Mouse (Mus musculus) 3134 (cell line): ENCODE data around the gene Olfr59.

Experiments used
- DNase-seq: peaks from one replicate; pipeline ENCODE4 v3.0.0-alpha.2; 2011; ENCODE audit warnings: low spot score; ENCODE audit not compliant: insufficient read length; ENCODE audit errors: extremely low read depth

The Olfr59 gene

DNA sequence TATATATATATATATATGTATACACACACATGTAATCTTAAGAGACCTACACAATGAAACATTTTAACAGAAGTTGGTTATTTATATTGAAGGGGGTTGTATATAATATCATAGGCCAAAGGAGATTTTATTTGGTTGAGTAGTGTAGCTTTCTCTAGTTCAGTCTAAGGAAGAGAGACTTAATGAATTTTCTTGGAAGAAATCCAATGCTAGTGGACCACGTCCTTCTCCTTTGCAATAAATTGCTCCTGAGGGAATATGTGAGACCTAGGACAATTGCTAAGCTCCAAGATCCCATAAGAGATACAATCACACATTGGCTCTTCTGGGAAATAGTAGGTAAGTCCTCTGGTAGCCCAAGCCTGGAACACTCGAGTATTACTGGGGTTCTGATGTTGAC is at the start of gene Olfr59:
Gene Olfr59 (plus strand): TSS at position 301 of the 400 bp plus-strand sequence.
- DNase-seq = no peak

DNA sequence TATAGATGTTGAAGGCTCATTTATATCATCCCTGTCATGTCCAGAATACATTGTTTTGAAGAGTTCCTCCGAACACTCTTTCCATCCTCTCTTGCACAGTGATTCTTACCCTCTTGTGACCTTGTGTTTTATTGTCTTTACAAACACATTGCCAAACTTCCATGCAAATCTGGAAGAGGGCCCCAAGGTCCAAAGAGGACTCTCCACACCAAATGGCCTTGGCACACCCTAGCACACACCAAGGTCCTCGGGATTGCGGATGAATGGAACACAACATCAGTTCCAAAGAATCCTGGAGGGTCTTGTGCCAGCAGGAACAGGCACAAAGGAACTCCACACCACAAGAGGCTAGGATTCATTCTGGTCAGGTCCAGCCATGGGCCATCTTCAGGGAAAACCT is 42.3 kb upstream of the Olfr59 start:
- DNase-seq = no peak

DNA sequence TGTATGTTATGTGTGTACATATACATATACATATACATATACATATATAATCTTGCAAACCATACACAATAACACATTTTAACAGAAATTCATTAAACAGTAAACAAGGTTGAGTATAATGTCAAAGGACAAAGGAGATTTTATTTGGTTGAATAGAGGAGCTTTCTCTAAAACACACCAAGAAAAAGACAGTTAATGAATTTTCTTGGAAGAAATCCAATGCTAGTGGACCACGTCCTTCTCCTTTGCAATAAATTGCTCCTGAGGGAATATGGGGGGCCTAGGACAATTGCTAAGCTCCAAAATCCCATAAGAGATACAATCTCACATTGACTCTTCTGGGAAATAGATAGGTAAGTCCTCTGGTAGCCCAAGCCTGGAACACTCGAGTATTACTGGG is 24.0 kb upstream of the Olfr59 start, which contains the start of gene Olfr406:
Gene Olfr406 (plus strand): TSS at position 301 of the 400 bp plus-strand sequence.
- no peak for DNase-seq

DNA sequence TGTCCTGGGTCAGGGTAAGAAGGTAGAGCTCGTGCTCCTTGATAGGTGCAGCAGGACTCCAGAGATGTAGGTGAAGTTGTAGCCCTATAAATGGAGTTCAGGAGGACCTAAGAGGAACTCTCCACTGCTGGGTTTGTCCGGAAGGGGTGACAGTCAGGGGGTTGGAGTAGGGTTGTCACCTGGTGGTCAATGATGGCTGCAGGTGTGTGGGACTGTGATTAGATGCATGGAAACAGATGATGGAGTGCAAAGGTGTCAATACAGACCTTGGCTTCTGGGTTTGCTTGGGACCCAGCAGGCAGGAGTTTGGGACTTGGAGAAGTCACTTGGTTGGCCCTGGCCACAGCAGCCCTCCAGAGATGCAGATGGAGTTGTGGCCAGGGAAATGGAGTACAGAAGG is 3.7 kb downstream of the Olfr59 start:
- no peak for DNase-seq

DNA sequence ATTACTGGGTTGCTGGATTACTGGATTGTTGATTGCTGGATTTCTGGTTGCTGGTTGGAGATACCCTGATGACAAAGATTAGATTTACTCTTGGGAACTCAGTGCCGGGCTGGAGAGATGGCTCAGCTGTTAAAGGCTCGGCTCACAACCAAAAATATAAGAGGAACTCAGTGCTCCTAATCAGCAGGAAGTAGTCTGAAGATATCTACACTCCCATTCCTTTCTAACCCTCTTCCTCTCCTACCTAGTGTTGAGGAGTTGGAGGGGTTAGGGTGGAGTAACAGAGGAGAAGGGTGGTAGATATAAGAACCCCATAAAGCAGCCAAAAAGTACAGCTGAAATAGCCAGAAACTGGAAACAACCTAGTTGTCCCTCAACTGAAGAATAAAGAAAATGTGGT is 42.5 kb downstream of the Olfr59 start:
- no peak for DNase-seq

DNA sequence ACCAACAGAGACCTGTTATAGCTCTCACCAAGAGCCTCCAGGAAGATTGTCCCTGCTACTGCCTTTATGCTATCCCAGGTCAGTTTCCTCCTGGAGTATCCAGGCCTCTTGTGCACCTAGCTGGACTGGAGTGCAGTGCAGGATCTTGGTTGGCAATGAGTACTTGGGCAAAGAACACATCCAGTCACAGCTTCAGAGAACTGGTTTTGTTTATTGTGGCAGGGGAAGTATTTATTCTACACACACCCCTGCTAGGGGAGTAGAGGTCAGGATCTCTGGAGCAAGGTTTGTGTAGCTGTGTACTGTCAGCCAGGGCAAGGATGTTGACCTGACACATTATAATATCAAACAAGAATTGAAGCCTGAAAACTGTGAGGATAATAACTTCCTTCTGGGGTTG is 45.2 kb downstream of the Olfr59 start:
- DNase-seq = no peak

DNA sequence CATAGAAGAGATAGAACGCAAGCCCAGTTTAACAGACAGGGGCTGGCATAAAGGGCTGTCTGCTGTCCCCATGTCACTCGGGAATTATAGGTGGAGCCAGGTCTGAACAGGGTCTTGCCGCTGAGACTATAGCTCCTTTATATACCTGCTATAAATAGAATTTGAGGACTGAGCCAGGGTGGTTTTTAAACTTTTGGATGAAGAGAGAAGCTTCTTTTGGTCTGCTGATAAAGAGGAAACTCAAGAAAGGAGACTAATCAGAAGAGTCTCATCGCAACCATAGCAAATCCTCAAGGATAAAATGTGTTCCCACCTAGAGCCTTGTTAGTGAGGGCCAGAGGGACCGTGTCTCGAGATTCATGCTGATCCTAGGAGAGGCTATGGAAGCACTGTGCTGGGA is 54.4 kb downstream of the Olfr59 start, which contains the start of gene Olfr410:
Gene Olfr410 (minus strand): TSS at position 101 of the 400 bp plus-strand sequence.
- no peak for DNase-seq
